Mouse (Mus musculus): ENCODE data around the gene Npr2.

DNA sequence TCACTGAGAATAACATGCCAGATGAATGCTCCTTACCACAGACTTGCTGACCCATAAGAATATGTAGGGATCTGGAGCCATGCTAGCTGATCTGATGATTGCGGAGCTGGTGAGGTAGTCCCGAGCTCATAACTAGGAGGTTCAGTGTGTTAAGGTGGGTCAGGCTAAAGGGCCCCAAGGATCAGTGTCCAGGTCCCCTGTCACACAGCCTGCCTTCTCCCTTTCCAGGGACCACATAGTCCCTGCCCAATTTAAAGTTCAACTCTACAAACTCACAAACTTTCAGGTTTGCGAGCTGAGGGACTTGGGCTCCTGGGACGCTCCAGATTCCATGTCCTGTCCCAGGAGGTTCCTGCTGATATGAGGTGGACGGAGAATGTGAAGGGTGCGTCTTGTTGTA is 69.0 kb downstream of the Npr2 start, which contains the start of gene Olfr70:
- TF ChIP-seq CTCF (IDR thresholded peaks at IDR 0.05; ENCODE audit: low read depth, low read length) (no peak), POLR2A (IDR thresholded peaks at IDR 0.05; ENCODE audit: borderline replicate concordance, low read depth, low read length) (no peak)

Data from bone marrow macrophage, adult 2 months (primary cell).